Comparison of ENCODE assay signal across 7 mouse cellular contexts in genomic region chr6:137456064-137456463, GRCm38 (mm10).
DNase-seq lines count a peak whose midpoint lies in the region; ATAC-seq and TF ChIP-seq lines count a peak whose summit lies in the region.

No protein-coding gene starts in this region.

- 0 out of 2 replicates have a peak overlapping the region, but pooled peaks have one; percentile 8 for H3K4me2 ChIP-seq in kidney, postnatal 0 days (ENCODE audit: low read length)
- peak overlapping the region; percentile 37 for H3K4me2 ChIP-seq in heart, postnatal 0 days (ENCODE audit: low read depth, low read length)
- no peak overlapping the region for H3K4me2 ChIP-seq in midbrain, embryonic 14.5 days (ENCODE audit: low read length)

- DNase-seq in heart, embryonic 10.5 days (ENCODE audit: low spot score): peak; percentile 78
- DNase-seq in heart, postnatal 14 days: no peak
- no peak for DNase-seq in kidney, postnatal 0 days (ENCODE audit: low spot score)
- DNase-seq in kidney, adult 9 months: no peak
- no peak for DNase-seq in heart, postnatal 0 days (ENCODE audit: low spot score)
- DNase-seq in midbrain, embryonic 14.5 days: no peak
- DNase-seq in adrenal gland, postnatal 25 days: no peak

- H3K36me3 ChIP-seq in heart, embryonic 10.5 days: no peaks in the 10 kb centered on the region
- H3K36me3 ChIP-seq in kidney, postnatal 0 days (ENCODE audit: insufficient read depth, low read length): no peaks in the 10 kb centered on the region
- no peaks in the 10 kb centered on the region for H3K36me3 ChIP-seq in heart, postnatal 0 days (replicated peaks; ENCODE audit: control insufficient read depth, insufficient read depth, low read length)
- peaks cover 13% of the 10 kb centered on the region for H3K36me3 ChIP-seq in midbrain, embryonic 14.5 days (ENCODE audit: control insufficient read depth, insufficient read depth, low read length)

- peaks cover 8% of the 10 kb centered on the region; the same call in 1 of the 2 replicates for H3K27me3 ChIP-seq in heart, embryonic 10.5 days (ENCODE audit: insufficient read depth, poor library complexity, severe bottlenecking)
- no peaks in the 10 kb centered on the region for H3K27me3 ChIP-seq in kidney, postnatal 0 days (ENCODE audit: insufficient read depth, low read length)
- H3K27me3 ChIP-seq in heart, postnatal 0 days (ENCODE audit: control insufficient read depth, insufficient read depth, low read length): no peaks in the 10 kb centered on the region
- no peaks in the 10 kb centered on the region for H3K27me3 ChIP-seq in midbrain, embryonic 14.5 days (ENCODE audit: control insufficient read depth, insufficient read depth, low read length)

- H3K4me3 ChIP-seq in heart, embryonic 10.5 days: peak overlapping the region; percentile 27
- H3K4me3 ChIP-seq in kidney, postnatal 0 days (replicated peaks; ENCODE audit: low read depth, low read length): no peak overlapping the region
- no peak overlapping the region; the same call in 1 of the 2 replicates for H3K4me3 ChIP-seq in heart, postnatal 0 days (ENCODE audit: low read depth, low read length)
- H3K4me3 ChIP-seq in midbrain, embryonic 14.5 days (replicated peaks; ENCODE audit: low read depth, low read length): no peak overlapping the region

- no peak for TF ChIP-seq CTCF in kidney, postnatal 0 days (IDR thresholded peaks at IDR 0.05; ENCODE audit: low read depth)
- TF ChIP-seq CTCF in heart, postnatal 0 days (IDR thresholded peaks at IDR 0.05; ENCODE audit: low read depth): no peak

- 20% methylated on average over 7 of the region's 7 CpGs for WGBS in heart, embryonic 10.5 days
- WGBS in kidney, postnatal 0 days: 52% methylated on average over 7 of the region's 7 CpGs
- WGBS in heart, postnatal 0 days: 14% methylated on average over 7 of the region's 7 CpGs
- 78% methylated on average over 7 of the region's 7 CpGs for WGBS in midbrain, embryonic 14.5 days

- TF ChIP-seq EP300 in heart, postnatal 0 days (IDR thresholded peaks at IDR 0.05; ENCODE audit: low read depth): no peak

- H3K9me3 ChIP-seq in heart, embryonic 10.5 days: no peaks in the 10 kb centered on the region
- no peaks in the 10 kb centered on the region for H3K9me3 ChIP-seq in kidney, postnatal 0 days (replicated peaks; ENCODE audit: low read length)
- H3K9me3 ChIP-seq in heart, postnatal 0 days (replicated peaks; ENCODE audit: control insufficient read depth, low read length): no peaks in the 10 kb centered on the region
- H3K9me3 ChIP-seq in midbrain, embryonic 14.5 days (ENCODE audit: control insufficient read depth, low read length): no peaks in the 10 kb centered on the region

- peaks cover 28% of the 10 kb centered on the region for H3K4me1 ChIP-seq in heart, embryonic 10.5 days
- no peaks in the 10 kb centered on the region for H3K4me1 ChIP-seq in kidney, postnatal 0 days (replicated peaks; ENCODE audit: insufficient read depth, low read length)
- H3K4me1 ChIP-seq in heart, postnatal 0 days (ENCODE audit: control insufficient read depth, insufficient read depth): peaks cover 23% of the 10 kb centered on the region
- H3K4me1 ChIP-seq in midbrain, embryonic 14.5 days (ENCODE audit: control insufficient read depth, insufficient read depth, low read length): no peaks in the 10 kb centered on the region

- H3K9ac ChIP-seq in kidney, postnatal 0 days (ENCODE audit: low read depth, low read length): no peak overlapping the region; the same call in 1 of the 2 replicates
- no peak overlapping the region for H3K9ac ChIP-seq in heart, postnatal 0 days (replicated peaks; ENCODE audit: low read depth, low read length)
- no peak overlapping the region for H3K9ac ChIP-seq in midbrain, embryonic 14.5 days (replicated peaks; ENCODE audit: low read length)

- ATAC-seq in kidney, postnatal 0 days (replicated peaks; ENCODE audit: low FRiP score, low read depth): no peak; the same call in 1 of the 2 replicates
- peak; percentile 40 for ATAC-seq in heart, postnatal 0 days (ENCODE audit: insufficient read depth, low read depth)
- 0 out of 2 replicates have a peak, but pooled peaks have one; percentile 20 for ATAC-seq in midbrain, embryonic 14.5 days (ENCODE audit: low FRiP score, low TSS enrichment)

- H3K27ac ChIP-seq in heart, embryonic 10.5 days: peak overlapping the region; percentile 4; the same call in 1 of the 2 replicates
- H3K27ac ChIP-seq in kidney, postnatal 0 days: no peak overlapping the region
- H3K27ac ChIP-seq in heart, postnatal 0 days (ENCODE audit: low read depth): no peak overlapping the region; the same call in 1 of the 2 replicates
- H3K27ac ChIP-seq in midbrain, embryonic 14.5 days (replicated peaks; ENCODE audit: low read depth, low read length): no peak overlapping the region

- intact Hi-C loops in heart, postnatal 14 days (cut with DNase I): loop anchor here (2.0 to 5.0 kb wide), 2 partner anchors 101 to 193 kb away; no protein-coding TSS in a partner anchor
